In the genomic region with DNA sequence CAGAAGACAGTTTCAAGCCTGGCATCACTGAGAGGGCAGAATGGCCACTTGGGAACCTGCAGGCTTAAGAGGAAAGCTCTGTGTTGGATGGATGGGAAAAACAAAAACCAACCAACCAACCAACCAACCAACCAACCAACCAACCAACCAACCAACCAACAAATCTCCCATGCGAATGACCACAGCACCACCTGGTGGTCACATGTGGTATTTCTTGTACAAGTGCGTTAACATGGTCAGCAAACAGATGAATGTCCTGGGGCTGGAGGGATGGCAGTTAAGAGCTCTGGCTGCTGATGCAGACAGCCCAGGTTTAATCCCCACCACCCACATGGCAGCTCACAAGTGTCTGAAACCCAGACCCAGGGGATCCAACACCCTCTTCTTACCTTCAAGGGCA, we compare ENCODE assay signal across 8 mouse cellular contexts. TPM values are rescaled to one million over a fixed set of nuclear protein-coding genes. Genes with fewer than 3 reads are reported as not detected.
A peak's percentile ranks its signal among the peaks of the same experiment; 100 is the strongest.
DNase-seq lines count a peak whose midpoint lies in the region; ATAC-seq and TF ChIP-seq lines count a peak whose summit lies in the region.

No protein-coding gene starts in this region.

- TF ChIP-seq CTCF in C2C12 (IDR thresholded peaks at IDR 0.05; ENCODE audit: control insufficient read depth, insufficient read depth, insufficient read length): peak; percentile 71
- peak; percentile 97 for TF ChIP-seq CTCF in lung, postnatal 0 days (IDR thresholded peaks at IDR 0.05)

- H3K4me1 ChIP-seq in ES-E14 (ENCODE audit: control insufficient read depth in 2 of 2, insufficient read depth in 2 of 2, low read length in 2 of 2, poor library complexity in 1 of 2): no peaks in the 10 kb centered on the region
- H3K4me1 ChIP-seq in lung, postnatal 0 days (ENCODE audit: insufficient read depth, low read depth, low read length): no peaks in the 10 kb centered on the region

- H3K79me3 ChIP-seq in C2C12 (ENCODE audit: low read depth): no peaks in the 10 kb centered on the region

- in situ Hi-C loops in ES-E14 (cut with MboI; ENCODE audit: low sequenced_read_pairs in 2 of 2, unreplicated experiment in 2 of 2): loop anchor here (10.0 kb wide), 1 partner anchor 292 kb away; a partner anchor contains a TSS

- H3K27me3 ChIP-seq in C2C12 (ENCODE audit: control insufficient read depth, insufficient read depth, insufficient read length): no peaks in the 10 kb centered on the region
- no peaks in the 10 kb centered on the region for H3K27me3 ChIP-seq in lung, postnatal 0 days (replicated peaks; ENCODE audit: insufficient read depth, low read length)

- no peaks in the 10 kb centered on the region for H3K9me3 ChIP-seq in ES-E14 (ENCODE audit: control insufficient read depth, insufficient read depth, low read depth, low read length)
- H3K9me3 ChIP-seq in lung, postnatal 0 days (ENCODE audit: low read length): no peaks in the 10 kb centered on the region

- H3K79me2 ChIP-seq in C2C12 (ENCODE audit: control insufficient read depth, insufficient read depth): no peaks in the 10 kb centered on the region

- no peak overlapping the region for H3K27ac ChIP-seq in ES-E14 (ENCODE audit: insufficient read depth, low read depth, low read length, poor library complexity, severe bottlenecking)
- no peak overlapping the region for H3K27ac ChIP-seq in lung, postnatal 0 days (ENCODE audit: low read length)

- ATAC-seq in cerebellum, adult (ENCODE audit: insufficient number of reproducible peaks, low FRiP score, low TSS enrichment): 0 out of 2 replicates have a peak, but pooled peaks have one; percentile 16
- ATAC-seq in lung, postnatal 0 days: no peak

- H3K4me3 ChIP-seq in C2C12 (ENCODE audit: insufficient read depth, poor library complexity, severe bottlenecking) (no peak overlapping the region), ES-E14 (ENCODE audit: insufficient read depth in 1 of 2, low read depth in 1 of 2, low read length in 2 of 2, poor library complexity in 1 of 2, severe bottlenecking in 1 of 2) (no peak overlapping the region)
- no peak overlapping the region for H3K4me3 ChIP-seq in lung, postnatal 0 days (ENCODE audit: low read depth, low read length)

- H3K36me3 ChIP-seq in C2C12 (ENCODE audit: control insufficient read depth, insufficient read depth) (no peaks in the 10 kb centered on the region), ES-E14 (ENCODE audit: control insufficient read depth, insufficient read depth, low read length, poor library complexity, severe bottlenecking) (no peaks in the 10 kb centered on the region)
- H3K36me3 ChIP-seq in lung, postnatal 0 days (ENCODE audit: insufficient read depth, low read length): no peaks in the 10 kb centered on the region

- WGBS in lung, postnatal 0 days: 11% methylated on average over 2 of the region's 2 CpGs

- H3K9ac ChIP-seq in ES-E14 (ENCODE audit: insufficient read depth, low read depth, low read length, poor library complexity, severe bottlenecking): no peak overlapping the region
- H3K9ac ChIP-seq in lung, postnatal 0 days (replicated peaks; ENCODE audit: low read depth): no peak overlapping the region

- H3ac ChIP-seq in C2C12 (ENCODE audit: control insufficient read depth, insufficient read length, low read depth): no peak overlapping the region

- peak; percentile 54 for DNase-seq in ES-E14 (ENCODE audit: low read depth, low spot score)
- peak; percentile 79 to 82 for DNase-seq in frontal cortex, postnatal 36 days (ENCODE audit: low spot score in 2 of 2)
- DNase-seq in kidney, postnatal 4 days: peak; percentile 87
- peak; percentile 59 for DNase-seq in lung, postnatal 0 days (ENCODE audit: low spot score)
- DNase-seq in right cerebral cortex, postnatal 4 days: peak; percentile 87
- peak; percentile 50 for DNase-seq in yolk sac, embryonic 10.5 days (ENCODE audit: low spot score)

- TF ChIP-seq EP300 in lung, postnatal 0 days (IDR thresholded peaks at IDR 0.05): no peak

- H3K4me2 ChIP-seq in lung, postnatal 0 days (replicated peaks; ENCODE audit: low read depth, low read length): no peak overlapping the region

TF ChIP-seq in C2C12, 6 proteins besides CTCF, POLR2A, EP300 and RAD21:
- no peak for TF ChIP-seq MYOG (IDR thresholded peaks at IDR 0.05; ENCODE audit: control insufficient read depth, extremely low read depth, insufficient read length)
- TF ChIP-seq CEBPB (IDR thresholded peaks at IDR 0.05; ENCODE audit: low read depth): no peak
- TF ChIP-seq MAX (IDR thresholded peaks at IDR 0.05): no peak
- no peak for TF ChIP-seq FOSL1 (IDR thresholded peaks at IDR 0.05; ENCODE audit: insufficient read depth, low read length, poor library complexity, severe bottlenecking)
- no peak for TF ChIP-seq USF1 (IDR thresholded peaks at IDR 0.05; ENCODE audit: low read depth)
- no peak for TF ChIP-seq MYOD1 (IDR thresholded peaks at IDR 0.05; ENCODE audit: control insufficient read depth, insufficient read length, low read depth)

TF ChIP-seq in ES-E14, 5 proteins besides CTCF, POLR2A, EP300 and RAD21:
- TF ChIP-seq MAFK (IDR thresholded peaks at IDR 0.05; ENCODE audit: insufficient read depth, low read depth, low read length) (no peak), CHD2 (IDR thresholded peaks at IDR 0.05; ENCODE audit: low read depth, low read length) (no peak), HCFC1 (IDR thresholded peaks at IDR 0.05; ENCODE audit: borderline replicate concordance, insufficient read depth, low read length) (no peak), ZC3H11A (IDR thresholded peaks at IDR 0.05; ENCODE audit: borderline replicate concordance, low read depth, low read length) (peak; percentile 91; the same call in 1 of the 2 replicates), ZNF384 (IDR thresholded peaks at IDR 0.05; ENCODE audit: low read depth, low read length) (no peak)

RNA-seq across cellular contexts. Expression of a gene that starts 52.7 kb away (rescaled TPM):
- 21.5 TPM for polyA plus RNA-seq in C2C12 (2012; fragmentation: generic; extraction: Trizol)
- 39.3 and 52.7 TPM in 2 replicates for total RNA-seq in ES-E14 (2012; rRNA removed)
- 38.7 and 51.5 TPM in 2 replicates for polyA plus RNA-seq in lung, postnatal 0 days (2015; fragmentation: Nextera tagmentation; extraction: Ambion mirVana)
